Mouse (Mus musculus): ENCODE measurements at regions not wholly inside any gene's neighbourhood (a gene's known extent, or its start where the extent isn't known, plus 50 kb on each side); places are given as distances from the start of the nearest gene placed in this dataset.

DNA sequence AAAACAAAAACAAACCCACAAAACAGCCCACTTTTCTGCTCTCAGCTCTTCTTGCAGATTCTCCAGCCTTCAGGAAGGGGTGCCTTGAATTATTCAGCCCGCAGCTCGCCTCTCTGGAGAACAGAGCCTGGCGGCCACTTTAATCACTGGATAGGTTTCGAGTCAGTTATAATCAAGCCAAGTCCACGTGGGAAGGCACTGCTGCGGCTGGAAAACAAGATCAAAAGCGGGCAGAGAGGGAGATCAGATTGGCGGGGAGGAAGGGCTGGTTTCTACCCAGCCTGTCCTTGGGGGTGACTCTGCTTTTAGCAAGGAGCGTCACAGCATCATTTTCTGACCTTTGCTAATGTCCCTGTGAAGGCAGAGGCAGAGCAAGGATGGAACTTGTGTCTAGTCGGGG is 86.7 kb upstream of the Zc3h12a start:
- Histone ChIP-seq H3K4me3 (ENCODE audit: control insufficient read depth in 1 of 2, insufficient read depth in 1 of 2, low read depth in 2 of 2, low read length in 2 of 2) (no peak overlapping the region), H3K79me2 (ENCODE audit: control insufficient read depth, insufficient read depth, low read length, poor library complexity) (no peaks in the 10 kb centered on the region), H3K9me3 (replicated peaks; ENCODE audit: insufficient read depth, low read length) (no peaks in the 10 kb centered on the region), H3K27me3 (ENCODE audit: control insufficient read depth in 1 of 2, insufficient read depth in 2 of 2, low read length in 2 of 2) (no peaks in the 10 kb centered on the region), H3K36me3 (ENCODE audit: control insufficient read depth in 1 of 2, insufficient read depth in 2 of 2, low read length in 2 of 2) (no peaks in the 10 kb centered on the region), H3K9ac (ENCODE audit: control insufficient read depth, low read depth, low read length, poor library complexity, severe bottlenecking) (no peak overlapping the region), H3K27ac (ENCODE audit: control insufficient read depth, low read depth, low read length) (no peak overlapping the region), H3K4me1 (ENCODE audit: control insufficient read depth in 1 of 2, insufficient read depth in 2 of 2, low read length in 2 of 2) (no peaks in the 10 kb centered on the region)
- no peak for DNase-seq (ENCODE audit: low read depth, low spot score)
- no peak for TF ChIP-seq TCF12 (IDR thresholded peaks at IDR 0.05; ENCODE audit: low read depth, low read length)
- no peak for TF ChIP-seq RAD21 (IDR thresholded peaks at IDR 0.05; ENCODE audit: low read depth, low read length)
- no peak for TF ChIP-seq RCOR1 (IDR thresholded peaks at IDR 0.05; ENCODE audit: low read depth, low read length)
- no peak for TF ChIP-seq POLR2AphosphoS5 (IDR thresholded peaks at IDR 0.05; ENCODE audit: borderline replicate concordance, low read depth, low read length)
- TF ChIP-seq ELF1 (IDR thresholded peaks at IDR 0.05; ENCODE audit: low read depth, low read length), result no peak
- TF ChIP-seq NELFE (IDR thresholded peaks at IDR 0.05; ENCODE audit: low read depth, low read length), result no peak
- no peak for TF ChIP-seq USF2 (IDR thresholded peaks at IDR 0.05; ENCODE audit: borderline replicate concordance in 1 of 2, insufficient read depth in 1 of 2, low read depth in 1 of 2, low read length in 2 of 2)
- no peak for TF ChIP-seq POLR2A (IDR thresholded peaks at IDR 0.05; ENCODE audit: control insufficient read depth in 1 of 2, insufficient read depth in 1 of 2, low read depth in 1 of 2, low read length in 2 of 2, poor library complexity in 1 of 2)
- no peak for TF ChIP-seq GATA1 (IDR thresholded peaks at IDR 0.05; ENCODE audit: low read depth, low read length)

- no peak overlapping the region for H3K9ac ChIP-seq (ENCODE audit: control insufficient read depth, low read depth, low read length, poor library complexity, severe bottlenecking)
- DNase-seq (ENCODE audit: low read depth, low spot score), result no peak
- H3K27ac ChIP-seq (ENCODE audit: control insufficient read depth, low read depth, low read length), result no peak overlapping the region
- H3K9me3 ChIP-seq (replicated peaks; ENCODE audit: insufficient read depth, low read length), result no peaks in the 10 kb centered on the region
- H3K36me3 ChIP-seq (ENCODE audit: control insufficient read depth in 1 of 2, insufficient read depth in 2 of 2, low read length in 2 of 2), result no peaks in the 10 kb centered on the region
- no peaks in the 10 kb centered on the region for H3K27me3 ChIP-seq (ENCODE audit: control insufficient read depth in 1 of 2, insufficient read depth in 2 of 2, low read length in 2 of 2)
- H3K4me3 ChIP-seq (ENCODE audit: control insufficient read depth in 1 of 2, insufficient read depth in 1 of 2, low read depth in 2 of 2, low read length in 2 of 2), result no peak overlapping the region
- H3K79me2 ChIP-seq (ENCODE audit: control insufficient read depth, insufficient read depth, low read length, poor library complexity), result no peaks in the 10 kb centered on the region
- TF ChIP-seq MYC (IDR thresholded peaks at IDR 0.05; ENCODE audit: low read depth, low read length) (no peak), E2F4 (IDR thresholded peaks at IDR 0.05; ENCODE audit: borderline replicate concordance, low read depth, low read length) (no peak), MAZ (IDR thresholded peaks at IDR 0.05; ENCODE audit: low read depth, low read length) (no peak), ZNF384 (IDR thresholded peaks at IDR 0.05; ENCODE audit: low read depth, low read length) (no peak)
- no peaks in the 10 kb centered on the region for H3K4me1 ChIP-seq (ENCODE audit: control insufficient read depth in 1 of 2, insufficient read depth in 2 of 2, low read length in 2 of 2)
Observed at GRCm38 (mm10) chr4:125212176-125212530, 84.5 kb upstream of the Zc3h12a start.

GRCm38 (mm10) chr4:125211459-125212175 is 84.0 kb upstream of the Zc3h12a start:
- H3K4me3 ChIP-seq (ENCODE audit: control insufficient read depth in 1 of 2, insufficient read depth in 1 of 2, low read depth in 2 of 2, low read length in 2 of 2), result no peak overlapping the region
- no peak overlapping the region for H3K9ac ChIP-seq (ENCODE audit: control insufficient read depth, low read depth, low read length, poor library complexity, severe bottlenecking)
- no peak overlapping the region for H3K27ac ChIP-seq (ENCODE audit: control insufficient read depth, low read depth, low read length)
- H3K4me1 ChIP-seq (ENCODE audit: control insufficient read depth in 1 of 2, insufficient read depth in 2 of 2, low read length in 2 of 2), result no peaks in the 10 kb centered on the region
- H3K9me3 ChIP-seq (replicated peaks; ENCODE audit: insufficient read depth, low read length), result no peaks in the 10 kb centered on the region
- no peaks in the 10 kb centered on the region for H3K27me3 ChIP-seq (ENCODE audit: control insufficient read depth in 1 of 2, insufficient read depth in 2 of 2, low read length in 2 of 2)
- no peaks in the 10 kb centered on the region for H3K79me2 ChIP-seq (ENCODE audit: control insufficient read depth, insufficient read depth, low read length, poor library complexity)
- DNase-seq (ENCODE audit: low read depth, low spot score), result no peak
- no peaks in the 10 kb centered on the region for H3K36me3 ChIP-seq (ENCODE audit: control insufficient read depth in 1 of 2, insufficient read depth in 2 of 2, low read length in 2 of 2)
- no peak for TF ChIP-seq CHD2 (IDR thresholded peaks at IDR 0.05; ENCODE audit: low read length)
- TF ChIP-seq UBTF (IDR thresholded peaks at IDR 0.05; ENCODE audit: borderline replicate concordance, insufficient read depth, low read depth, low read length), result no peak
- TF ChIP-seq MEF2A (IDR thresholded peaks at IDR 0.05; ENCODE audit: extremely low read depth, insufficient replicate concordance, low read depth, low read length, poor library complexity, severe bottlenecking), result no peak
- no peak for TF ChIP-seq EP300 (IDR thresholded peaks at IDR 0.05; ENCODE audit: low read depth in 1 of 2, low read length in 2 of 2)
- TF ChIP-seq TCF12 (IDR thresholded peaks at IDR 0.05; ENCODE audit: low read depth, low read length), result no peak
- no peak for TF ChIP-seq MAZ (IDR thresholded peaks at IDR 0.05; ENCODE audit: low read depth, low read length)
- TF ChIP-seq NELFE (IDR thresholded peaks at IDR 0.05; ENCODE audit: low read depth, low read length), result no peak
- TF ChIP-seq ZC3H11A (IDR thresholded peaks at IDR 0.05; ENCODE audit: low read depth, low read length), result no peak
- TF ChIP-seq RCOR1 (IDR thresholded peaks at IDR 0.05; ENCODE audit: low read depth, low read length), result no peak
- TF ChIP-seq CHD1 (IDR thresholded peaks at IDR 0.05; ENCODE audit: low read depth, low read length), result no peak
- TF ChIP-seq ZKSCAN1 (IDR thresholded peaks at IDR 0.05; ENCODE audit: low read depth, low read length), result no peak
- no peak for TF ChIP-seq E2F4 (IDR thresholded peaks at IDR 0.05; ENCODE audit: borderline replicate concordance, low read depth, low read length)
- TF ChIP-seq MAX (IDR thresholded peaks at IDR 0.05; ENCODE audit: low read length), result no peak
